Mouse (Mus musculus): ENCODE results near the gene Slc35b3. TPM values are rescaled to one million over a fixed set of nuclear protein-coding genes. Genes with fewer than 3 reads are reported as not detected.

Gene Slc35b3
- total RNA-seq, 2 experiments from 2014 or later: 18.9 to 21.5 TPM

DNA sequence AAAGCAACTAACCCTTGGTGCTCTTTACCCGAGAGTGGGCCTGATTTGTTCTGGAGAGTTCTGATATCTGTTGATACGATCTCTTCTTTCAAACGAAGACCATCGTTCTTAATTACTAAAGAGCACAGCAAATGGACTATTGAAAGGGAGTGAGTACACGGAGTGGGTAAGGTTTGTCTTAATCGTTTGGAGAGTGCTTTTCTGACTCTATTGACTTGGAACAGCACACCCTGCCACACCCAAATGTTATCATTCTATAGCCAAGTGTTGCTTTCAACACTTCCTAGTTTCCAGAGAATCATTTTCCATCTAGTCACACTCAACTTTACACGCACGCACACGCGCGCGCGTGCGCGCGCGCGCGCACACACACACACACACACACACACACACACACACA lies 19.4 kb downstream of the Slc35b3 start:
- DNase-seq (ENCODE audit: low spot score in 2 of 2): no peak

DNA sequence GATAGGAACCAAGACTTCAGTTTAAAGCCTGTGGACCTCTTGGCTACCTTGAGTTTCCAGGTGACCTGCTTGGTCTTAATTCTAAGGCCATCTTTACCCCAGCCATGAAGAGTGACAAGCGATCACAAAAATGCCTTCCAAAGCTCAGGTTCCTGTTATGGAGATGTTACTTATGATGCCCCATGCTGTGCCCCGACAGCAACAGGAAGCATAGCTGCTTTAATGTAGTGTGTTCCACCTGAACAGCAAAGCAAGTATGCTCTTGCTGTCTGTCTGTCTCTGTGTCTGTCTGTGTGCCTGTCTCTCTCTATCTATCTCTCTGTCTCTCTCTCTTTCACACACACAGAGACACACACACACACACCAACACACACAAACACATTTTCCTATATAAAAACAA lies 22.2 kb downstream of the Slc35b3 start:
- DNase-seq (ENCODE audit: low spot score in 2 of 2): no peak

- no peak for DNase-seq (ENCODE audit: low spot score in 2 of 2)
Observed at GRCm38 (mm10) chr13:38936860-38937471, 23.7 kb downstream of the Slc35b3 start.

GRCm38 (mm10) chr13:38935856-38936446 lies 24.7 kb downstream of the Slc35b3 start:
- peak in 1 of 2 experiments; percentile 22 for DNase-seq (ENCODE audit: low spot score in 2 of 2)

DNA sequence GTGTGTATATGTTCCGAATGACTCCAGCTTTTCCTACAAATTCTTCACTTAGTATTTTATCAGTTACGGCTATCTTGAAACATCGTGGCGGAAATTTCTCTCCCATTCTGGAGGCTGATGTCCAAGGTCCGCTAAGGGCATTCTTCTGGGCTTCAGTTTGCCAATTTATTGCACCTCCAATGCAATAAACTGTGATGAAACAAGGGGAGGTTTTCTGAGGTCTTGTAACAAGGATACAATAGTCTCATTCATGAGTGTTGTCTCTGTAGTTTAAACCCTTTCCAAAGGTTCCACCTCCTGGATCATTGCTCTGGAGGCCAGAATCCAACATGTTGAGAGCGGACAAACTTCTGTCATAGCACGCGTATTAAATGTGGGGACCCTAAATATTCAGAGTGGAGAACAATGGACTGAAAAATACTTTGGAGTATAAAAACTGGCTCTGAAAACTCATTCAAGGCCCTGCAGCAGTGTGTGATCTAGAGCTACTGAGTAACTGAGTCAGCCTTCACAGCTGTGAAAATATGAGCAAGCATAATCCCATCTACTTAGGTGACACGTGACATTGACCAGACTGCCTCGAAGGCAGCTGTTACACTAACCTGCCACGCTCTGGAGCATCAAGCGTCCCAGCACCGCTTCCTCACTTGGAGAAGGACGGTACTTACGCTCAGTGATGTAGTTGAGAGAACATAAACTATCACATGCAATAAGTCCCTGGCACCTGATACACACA lies 30.7 kb downstream of the Slc35b3 start:
- DNase-seq (ENCODE audit: low spot score in 2 of 2): no peak

- DNase-seq (ENCODE audit: low spot score in 2 of 2): no peak
Observed at GRCm38 (mm10) chr13:38922676-38923075, 38.0 kb downstream of the Slc35b3 start.

- DNase-seq (ENCODE audit: low spot score in 2 of 2): no peak
Observed at GRCm38 (mm10) chr13:38921306-38921705, 39.4 kb downstream of the Slc35b3 start.

DNA sequence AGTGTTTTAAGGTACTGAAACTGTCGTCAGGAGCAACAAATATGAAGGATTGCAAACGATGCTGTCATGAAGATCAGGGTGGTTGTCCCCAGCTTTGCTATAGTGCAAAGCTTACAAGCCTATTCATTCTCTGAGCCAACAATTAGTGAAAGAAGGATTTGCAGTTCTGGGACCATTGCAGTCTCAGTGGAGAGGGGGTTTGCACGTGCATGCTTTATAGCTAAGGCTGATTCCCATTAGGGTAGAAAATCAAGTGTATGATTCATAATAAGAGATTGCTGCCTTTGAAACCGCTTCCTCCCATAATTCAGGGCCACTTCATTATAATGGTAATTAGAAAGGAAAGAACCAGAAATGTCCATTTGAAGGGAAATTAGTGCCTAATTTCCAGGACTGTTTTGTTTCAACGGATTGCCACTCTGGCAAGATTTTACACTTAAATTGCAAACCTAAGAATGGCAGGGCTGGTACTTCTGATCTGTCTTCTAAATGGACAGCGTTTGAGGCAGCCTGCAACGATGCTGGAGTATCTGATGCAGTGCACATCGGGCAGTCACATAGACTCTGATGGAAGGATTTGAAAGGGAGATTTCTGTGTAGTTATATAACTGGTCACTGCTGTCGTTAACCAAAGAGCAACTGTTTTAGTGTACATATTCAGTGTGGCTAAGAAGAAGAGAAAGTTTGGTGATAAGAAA lies 42.3 kb downstream of the Slc35b3 start:
- no peak for DNase-seq (ENCODE audit: low spot score in 2 of 2)

DNA sequence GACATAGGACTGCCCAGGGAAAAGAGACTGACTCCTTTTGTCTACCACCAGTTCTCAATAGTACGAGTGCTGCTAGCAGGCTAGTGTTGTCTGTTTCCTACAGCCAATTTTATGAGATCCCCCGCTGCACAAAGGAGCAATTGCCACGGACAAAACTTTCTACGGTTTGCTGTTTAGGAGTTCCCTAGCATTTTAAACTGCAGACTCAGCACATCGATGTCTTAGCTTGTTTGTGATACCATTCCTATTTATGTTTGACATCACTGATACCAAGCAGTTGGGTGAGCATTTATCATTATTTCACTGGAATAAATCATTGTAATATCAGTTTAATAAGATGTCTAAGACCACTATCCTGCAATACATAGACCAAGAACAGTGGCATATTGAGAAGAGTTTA lies 43.1 kb downstream of the Slc35b3 start:
- DNase-seq (ENCODE audit: low spot score in 2 of 2): no peak

- DNase-seq (ENCODE audit: low spot score in 2 of 2): no peak
Observed at GRCm38 (mm10) chr13:38914771-38915170, 45.9 kb downstream of the Slc35b3 start.

- DNase-seq (ENCODE audit: low spot score in 2 of 2): no peak
Observed at GRCm38 (mm10) chr13:38892364-38892763, 68.3 kb downstream of the Slc35b3 start.

Data from adrenal gland, adult 18-20 months (tissue).